Mouse (Mus musculus): ENCODE measurements around the gene Rbm47.
"Not testable (repeated sequence)": the region's sequence is repeated elsewhere in the genome, so short reads cannot be mapped to it uniquely, and the experiment has no call there.

Rbm47 gene

DNA sequence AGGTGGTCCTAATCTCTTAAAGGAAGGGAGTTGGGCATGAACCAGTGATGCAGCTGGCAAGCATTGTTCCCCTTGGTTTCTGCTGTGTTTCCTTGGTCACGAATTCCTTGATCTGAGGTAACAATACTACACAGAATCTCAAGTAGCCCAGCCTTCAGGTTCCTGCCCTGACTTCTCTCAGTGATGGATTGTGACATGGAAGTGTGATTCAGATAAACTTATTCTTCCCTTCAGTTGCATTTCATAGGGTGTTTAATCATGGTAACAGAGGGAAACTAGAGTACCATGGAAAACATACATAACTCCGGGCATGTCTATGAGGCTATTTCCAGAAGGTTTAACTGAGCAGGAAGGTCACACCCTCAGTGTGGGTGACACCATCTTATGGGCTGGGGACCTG lies at the start of gene Rbm47:
TSS of gene Rbm47 (minus strand) at position 101 of the 400 bp plus-strand sequence.
- DNase-seq, result no peak

DNA sequence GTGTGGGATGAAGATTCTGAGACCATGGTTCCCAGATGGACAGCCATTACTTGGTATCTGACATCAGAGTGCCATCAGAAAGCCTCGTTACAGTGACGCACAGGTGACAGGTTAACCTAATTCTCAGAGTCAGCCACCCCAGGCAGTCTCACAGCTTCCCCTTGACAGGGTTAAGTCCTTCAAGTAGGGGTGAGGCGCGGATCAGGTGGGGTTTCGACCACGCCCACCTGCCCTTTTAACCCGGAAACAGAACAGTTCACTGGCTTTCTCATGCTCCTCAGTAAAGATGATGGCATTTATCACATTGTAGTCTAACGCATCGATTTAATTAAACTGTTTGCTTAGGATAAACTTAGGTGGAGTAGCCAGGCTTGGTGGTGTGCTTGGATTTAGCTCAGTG lies 47.7 kb upstream of the Rbm47 start:
- DNase-seq, result no peak

DNA sequence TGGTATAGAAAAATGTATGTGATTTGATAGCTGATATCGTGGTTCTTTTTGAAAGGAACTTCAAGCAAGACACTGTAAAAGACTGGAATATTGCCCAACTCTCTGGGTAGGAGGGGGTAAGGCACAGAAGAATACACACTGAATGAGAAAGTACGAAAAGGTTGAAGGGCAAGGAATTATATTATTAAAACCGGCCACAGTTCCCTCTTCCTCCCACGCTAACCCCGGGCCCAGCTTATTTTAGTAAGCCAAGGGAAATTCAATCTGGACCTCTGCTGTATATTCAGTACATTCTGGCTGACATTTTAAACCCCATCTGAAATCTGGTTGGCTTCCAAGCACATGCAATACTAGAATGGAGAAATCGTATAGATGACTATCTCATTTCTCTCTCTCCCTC lies 46.8 kb upstream of the Rbm47 start:
- no peak for DNase-seq

DNA sequence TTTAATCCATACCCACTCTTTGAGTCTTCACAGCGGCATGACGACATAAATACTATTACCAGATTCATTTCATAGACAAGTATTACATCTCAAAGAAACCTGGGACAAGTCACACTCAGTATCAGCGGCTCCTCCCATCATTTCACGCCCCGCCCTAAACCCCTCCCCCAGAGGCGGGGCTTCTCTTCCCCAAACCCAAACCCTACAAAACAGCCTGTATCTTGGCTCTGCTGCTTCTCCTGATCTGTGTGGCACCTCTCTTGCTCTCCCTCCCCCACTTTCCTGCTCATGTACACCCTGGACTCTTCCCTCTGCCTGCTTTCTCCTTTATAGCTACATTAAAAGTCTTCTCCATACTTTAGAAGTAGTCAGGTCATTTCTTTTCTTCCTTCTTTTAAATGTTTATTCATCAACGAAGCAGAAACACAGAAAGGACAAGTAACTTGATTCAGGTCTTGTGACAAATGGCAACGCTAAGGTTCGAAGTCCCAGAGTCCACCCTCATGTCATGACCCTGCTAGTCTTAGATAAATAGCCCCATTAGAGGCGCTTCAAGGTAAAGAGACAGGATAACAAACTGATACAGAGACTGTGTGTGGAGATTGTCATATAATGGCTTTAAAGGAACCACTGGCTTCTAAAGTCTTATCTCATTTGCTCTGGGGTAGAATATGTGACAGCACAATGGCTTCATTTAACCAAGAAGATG lies 42.8 kb upstream of the Rbm47 start:
- peak; percentile 43 for DNase-seq

DNA sequence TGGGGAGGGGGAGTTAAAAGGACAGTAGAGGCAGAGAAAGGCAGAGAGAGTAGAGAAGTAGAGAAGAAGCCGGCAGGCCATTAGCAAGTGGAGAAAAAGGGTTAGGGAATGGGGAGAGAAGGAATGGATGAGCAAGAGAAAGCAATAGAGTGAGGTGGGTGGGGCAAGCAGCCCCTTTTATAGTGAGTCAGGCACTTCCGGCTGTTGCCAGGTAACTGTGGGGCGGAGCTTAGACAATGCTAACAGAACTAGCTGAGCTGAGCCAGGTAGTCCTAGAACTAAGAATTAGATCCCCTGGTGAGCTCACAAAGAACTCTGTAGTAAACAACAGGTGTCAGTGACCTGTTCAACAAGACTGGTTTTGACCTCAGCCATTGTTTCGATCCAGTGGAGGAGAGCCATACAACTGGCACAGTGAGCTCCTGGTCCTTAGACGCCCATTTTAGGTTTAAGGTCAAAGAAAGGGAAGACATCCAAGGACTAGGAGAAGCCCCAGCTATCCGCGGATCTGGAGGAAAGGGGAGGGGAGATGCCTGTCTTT lies 41.5 kb upstream of the Rbm47 start:
- no peak for DNase-seq

DNA sequence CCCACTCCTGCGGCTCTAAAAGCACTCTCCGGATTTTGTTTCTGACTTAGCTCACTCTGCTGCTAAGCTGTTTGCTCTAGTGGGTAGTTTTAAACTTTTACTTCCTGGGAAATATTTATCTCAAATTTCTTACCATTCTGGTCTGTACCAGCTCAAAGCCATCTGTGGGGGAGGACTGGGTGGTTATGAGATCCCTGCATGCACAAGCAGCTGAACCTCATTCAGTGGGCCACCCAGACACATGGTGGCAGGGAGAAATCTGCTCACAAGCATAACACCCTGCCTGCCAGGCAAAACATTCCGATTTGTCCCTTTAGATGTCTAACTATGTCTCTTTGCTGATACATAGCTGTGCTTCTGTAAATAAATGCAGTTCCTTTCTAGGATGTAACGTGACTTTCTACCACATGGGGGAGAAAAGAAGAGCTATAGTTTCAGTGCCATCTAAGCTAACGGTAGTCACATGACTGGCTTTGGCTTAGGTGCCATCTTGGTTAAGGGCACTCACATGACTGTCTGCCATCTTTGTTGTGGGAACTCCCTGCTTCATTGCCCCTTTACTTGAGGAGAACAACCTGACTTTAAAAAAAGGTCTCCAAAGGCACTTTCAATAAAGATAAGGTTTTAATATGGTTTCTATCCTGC lies 36.7 kb upstream of the Rbm47 start:
- no peak for DNase-seq

DNA sequence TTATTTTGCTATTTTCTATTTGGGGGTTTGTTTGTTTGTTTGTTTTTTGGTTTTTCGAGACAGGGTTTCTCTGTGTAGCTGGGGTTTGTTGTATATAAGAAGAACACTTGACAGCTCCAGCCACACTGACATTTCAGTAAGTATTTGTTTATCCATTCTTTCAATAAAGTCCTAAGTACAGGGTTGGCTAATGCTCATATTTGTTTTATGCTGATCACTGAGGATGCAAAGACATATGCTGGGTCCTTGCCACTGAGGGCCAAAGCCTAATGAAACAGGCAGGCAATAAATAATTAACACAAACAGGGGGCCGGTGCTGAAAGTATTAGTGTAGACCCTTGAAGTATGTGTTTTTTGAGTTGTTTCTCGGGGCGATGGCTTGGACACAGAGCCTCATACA lies 32.0 kb upstream of the Rbm47 start:
- DNase-seq, result no peak

DNA sequence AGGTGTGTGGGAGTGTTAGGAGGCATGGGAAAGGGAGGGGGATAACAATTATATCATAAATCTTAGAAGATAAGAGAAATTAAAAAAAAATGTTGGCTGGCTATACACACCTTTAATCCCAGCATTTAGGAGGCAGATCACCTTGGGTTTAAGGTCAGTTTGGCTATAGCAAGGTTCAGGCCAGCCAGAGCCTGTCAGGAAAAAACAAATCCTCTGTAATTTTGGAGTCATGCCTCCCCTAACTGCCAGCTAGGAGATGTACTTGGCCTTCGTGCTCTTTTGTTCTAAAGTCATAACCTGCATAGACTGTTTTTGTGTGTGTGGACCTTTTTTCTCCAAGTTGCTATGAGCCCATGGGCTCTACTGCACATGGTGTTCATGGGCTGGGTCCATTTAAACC lies 30.5 kb upstream of the Rbm47 start:
- no peak for DNase-seq

DNA sequence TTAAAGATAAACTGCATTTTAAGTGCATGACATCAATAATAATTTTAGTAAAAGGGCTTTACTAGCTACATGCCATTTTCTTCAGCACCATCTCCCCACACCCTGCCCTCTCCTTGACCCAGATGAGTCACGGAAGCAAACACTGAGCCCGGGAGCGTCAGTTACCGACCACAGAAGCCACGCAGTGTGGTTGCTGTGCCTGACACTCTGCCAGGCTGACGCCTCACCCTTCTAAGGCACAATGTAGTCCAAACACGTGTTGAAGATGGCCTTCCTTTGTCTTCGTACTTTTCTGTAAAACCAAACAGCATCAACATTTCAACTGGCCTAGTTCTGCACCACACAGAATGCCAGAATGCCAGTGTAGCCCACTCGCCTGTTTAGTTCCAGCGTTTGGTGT lies 27.1 kb upstream of the Rbm47 start:
- no peak for DNase-seq

DNA sequence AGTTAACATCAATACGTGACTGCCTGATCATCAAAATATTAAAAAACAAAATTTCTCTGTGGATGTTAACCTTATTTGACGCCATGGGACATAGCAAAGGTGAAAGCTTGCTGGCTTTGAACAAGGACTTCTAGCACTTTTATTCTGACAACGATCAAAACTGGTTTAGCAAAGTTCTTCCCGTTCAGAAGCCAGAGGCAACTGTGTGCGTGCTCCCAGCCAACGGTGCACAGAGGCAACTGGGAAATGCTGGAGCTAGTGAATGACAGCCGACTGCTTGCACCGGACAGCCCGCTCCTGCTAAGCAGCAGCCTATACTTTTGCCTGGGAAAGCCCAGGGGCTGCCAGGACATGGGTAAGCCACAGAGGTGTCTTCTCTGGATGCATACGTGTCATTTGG lies 22.4 kb upstream of the Rbm47 start:
- DNase-seq, result no peak

DNA sequence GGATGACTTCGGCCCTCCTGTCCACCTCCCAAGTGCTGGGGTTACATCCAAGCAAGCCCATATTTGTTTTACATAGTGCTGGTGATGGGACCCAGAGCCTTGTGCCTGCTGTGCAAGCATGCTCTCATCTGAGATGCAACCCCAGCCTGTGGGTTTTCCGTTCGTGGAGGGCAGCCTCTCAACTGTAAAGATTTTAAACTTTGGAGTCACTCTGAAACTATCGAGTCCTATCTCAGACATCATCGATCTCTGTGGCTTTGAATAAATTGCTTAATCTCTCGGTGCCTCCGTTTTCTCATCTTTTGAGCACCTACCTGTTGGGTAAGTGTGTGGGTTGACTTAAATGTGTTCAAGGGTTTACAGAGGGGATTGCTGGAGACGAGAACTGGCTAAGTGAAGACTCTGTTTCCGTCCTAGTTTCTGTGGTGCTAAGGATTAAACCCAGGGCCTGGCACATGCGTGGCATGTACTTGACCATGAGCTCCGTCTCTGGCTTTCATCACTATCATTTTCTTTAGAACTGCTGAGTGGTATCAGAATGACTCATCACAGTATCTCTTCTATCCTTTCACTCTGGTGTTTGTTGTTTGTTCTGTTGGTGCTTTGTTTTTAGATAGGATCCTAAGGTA lies 20.4 kb upstream of the Rbm47 start:
- no peak for DNase-seq

DNA sequence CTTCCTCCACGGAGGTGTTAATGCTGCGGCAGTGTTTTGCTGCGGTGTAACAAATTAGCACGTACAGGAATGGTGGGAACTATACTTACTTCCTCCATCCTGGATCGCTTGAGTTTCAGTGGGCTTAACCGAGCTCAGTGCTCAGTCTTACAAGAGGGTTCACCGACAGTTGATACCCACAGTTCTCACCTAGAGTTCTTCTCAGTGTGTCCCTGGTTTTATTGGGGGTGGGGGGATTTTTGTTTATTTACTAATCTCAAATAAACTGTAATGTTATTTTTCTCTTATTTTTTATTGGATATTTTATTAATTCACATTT lies 18.2 kb upstream of the Rbm47 start:
- no peak for DNase-seq

DNA sequence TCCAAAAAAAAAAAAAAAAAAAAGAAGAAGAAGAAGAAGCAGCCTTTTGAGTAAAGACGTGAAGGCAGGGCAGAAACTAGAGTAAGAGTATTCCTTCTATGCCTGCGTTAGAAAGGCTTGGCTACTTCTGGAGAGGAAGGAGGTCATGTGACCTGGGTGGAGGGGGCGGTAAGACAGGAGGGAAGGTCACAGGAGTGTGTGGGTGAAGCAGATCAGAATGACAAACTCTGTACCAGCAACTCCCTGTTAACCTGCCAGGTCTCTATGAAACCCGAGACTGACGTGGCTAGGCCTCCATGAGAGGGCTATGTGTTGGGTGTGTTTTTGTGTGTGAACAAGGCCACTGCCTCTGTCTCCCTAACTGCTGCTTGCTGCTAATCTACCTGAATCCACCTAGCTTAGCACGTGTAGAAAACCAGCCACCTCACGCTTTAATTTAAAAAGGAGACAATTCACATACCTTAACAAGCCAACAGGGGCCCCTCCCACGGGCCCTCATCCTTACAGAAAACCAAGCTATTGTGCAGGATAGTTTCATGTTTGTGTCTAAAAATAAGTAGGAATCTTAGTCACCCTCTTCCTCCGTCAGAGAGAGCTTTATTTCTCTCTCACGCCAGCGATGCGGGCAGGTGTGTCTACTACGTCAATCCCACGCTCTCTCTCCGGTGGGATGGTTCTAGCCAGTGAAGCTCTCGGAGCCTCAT lies 17.7 kb upstream of the Rbm47 start:
- no peak for DNase-seq

DNA sequence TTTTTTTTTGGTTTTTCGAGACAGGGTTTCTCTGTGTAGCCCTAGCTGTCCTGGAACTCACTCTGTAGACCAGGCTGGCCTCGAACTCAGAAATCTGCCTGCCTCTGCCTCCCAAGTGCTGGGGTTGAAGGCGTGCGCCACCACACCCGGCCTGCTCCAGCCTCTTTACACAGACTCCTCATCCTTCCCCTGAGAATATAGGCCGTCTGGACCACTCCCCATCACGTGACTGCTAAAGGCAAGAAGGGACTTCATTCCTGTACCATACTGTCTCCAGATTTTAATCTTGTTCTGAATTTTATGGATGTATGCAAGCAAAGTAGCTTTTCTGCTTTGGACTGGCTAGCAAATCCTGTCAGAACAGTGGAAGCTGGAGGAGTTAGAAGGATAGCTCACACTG lies 15.7 kb upstream of the Rbm47 start:
- not testable (repeated sequence) for DNase-seq

GRCm38 (mm10) chr5:66182156-66182555 lies 9.2 kb upstream of the Rbm47 start:
- peak; percentile 36 for DNase-seq

DNA sequence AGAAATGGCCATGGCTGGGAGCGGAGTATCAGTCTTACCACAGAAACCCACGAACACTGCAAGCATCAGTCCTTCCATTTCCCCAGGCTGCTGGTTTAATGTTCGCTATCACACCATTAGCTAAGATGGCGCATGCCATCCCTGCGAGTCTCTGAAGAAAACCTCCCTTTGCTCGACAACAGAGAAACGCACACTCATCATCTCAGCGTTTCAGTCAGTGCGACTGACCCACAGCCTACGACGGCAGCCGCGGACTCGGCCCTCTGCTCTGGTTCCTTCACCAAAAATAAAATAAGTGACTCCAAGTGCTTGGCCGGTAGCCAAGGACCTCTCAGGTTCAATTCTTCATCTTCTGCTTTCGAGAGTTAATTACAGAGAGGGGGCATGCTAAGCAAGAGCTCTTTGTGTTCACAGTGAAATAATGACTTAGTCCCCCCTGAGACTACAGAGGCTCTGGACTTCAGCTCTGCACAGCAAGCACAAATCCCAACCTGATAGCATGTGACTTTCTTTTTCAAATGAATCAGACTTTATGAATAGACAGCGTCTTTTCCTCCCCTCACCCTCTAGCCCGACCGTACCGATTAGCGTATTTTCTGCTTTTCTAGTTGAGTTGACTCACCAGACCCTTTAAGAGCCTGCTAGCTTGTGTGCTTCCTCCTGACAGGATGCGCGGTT lies 1.4 kb upstream of the Rbm47 start:
- no peak for DNase-seq

DNA sequence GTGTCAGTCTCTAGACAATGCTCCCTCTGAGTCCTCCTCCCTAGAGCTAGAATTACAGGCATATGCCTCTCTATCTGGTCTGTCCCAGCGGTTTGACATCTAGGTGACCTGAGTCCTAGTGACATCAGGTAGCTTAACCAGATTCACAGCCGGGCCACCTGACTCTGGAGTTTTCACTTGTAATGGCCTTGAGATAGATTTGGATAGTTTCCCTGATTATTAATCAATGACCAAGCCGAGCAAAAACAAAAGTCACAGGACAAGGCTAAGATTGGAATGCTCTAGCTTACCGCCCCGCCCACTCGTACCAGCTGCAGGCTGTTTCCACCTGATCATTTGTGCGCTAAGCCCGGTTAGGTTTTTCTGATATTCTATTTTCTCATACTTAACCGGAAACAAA lies 2.3 kb downstream of the Rbm47 start:
- peak; percentile 74 for DNase-seq

DNA sequence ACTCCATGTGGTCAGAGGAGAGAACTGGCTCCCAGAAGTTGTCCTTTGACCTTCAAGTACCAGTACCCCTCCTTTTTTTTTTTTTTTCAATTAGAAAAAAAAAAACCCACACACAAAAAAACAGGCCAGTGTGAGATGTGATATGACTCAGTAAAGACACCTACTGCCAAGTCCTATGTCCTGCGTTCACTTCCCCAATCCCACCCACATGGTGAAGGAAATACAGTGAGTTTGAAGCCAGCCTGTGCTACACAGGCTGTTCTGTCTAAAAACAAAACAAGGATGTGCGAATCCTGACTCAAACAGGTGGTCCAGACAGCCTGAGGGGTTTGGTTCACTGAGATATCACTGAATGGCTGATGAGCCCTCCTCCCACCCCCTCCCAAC lies 3.8 kb downstream of the Rbm47 start:
- DNase-seq, result no peak

- DNase-seq, result no peak
Observed at GRCm38 (mm10) chr5:66168462-66169098, 4.3 kb downstream of the Rbm47 start.

GRCm38 (mm10) chr5:66166931-66167330 lies 6.0 kb downstream of the Rbm47 start:
- no peak for DNase-seq

DNA sequence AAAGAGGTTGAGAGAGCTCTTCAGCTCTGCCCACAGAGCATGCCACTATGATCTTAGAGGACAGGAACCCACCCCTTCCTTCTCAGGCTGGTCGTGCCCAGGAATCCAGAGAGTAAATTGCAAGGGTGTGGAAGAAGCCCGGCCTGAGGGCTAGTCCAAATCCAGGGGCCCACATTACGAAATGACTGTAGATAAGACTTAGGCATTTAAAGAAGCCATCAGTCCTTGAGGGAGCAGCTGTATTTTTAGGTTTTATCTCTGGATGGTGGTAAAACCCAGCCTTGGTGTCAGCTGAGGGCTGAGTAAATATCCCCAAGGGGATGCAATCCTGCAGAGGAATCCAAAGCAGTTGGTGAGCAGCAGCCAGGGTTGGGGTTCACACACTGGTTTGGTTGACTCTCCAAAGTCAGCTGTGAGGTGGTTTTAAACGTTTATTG lies 6.7 kb downstream of the Rbm47 start:
- DNase-seq, result no peak

DNA sequence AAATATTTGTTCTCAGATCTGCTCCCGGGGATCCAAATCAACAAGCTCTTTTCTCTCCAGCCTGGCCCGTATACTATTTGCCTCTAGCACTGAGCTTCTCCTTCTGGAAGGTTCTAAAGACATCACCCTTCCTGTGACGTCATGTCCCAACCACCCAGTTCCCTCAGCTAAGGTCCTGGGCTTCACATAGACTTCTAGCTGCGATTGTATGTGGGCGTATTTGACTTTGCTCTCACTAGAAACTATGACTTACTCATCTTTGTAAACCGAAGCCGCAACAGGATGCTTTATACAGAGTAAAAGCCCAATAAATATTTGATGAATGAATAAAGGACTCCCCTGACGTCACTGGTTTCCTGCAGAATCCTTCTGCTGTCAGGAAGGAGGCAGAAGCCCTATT lies 7.2 kb downstream of the Rbm47 start:
- no peak for DNase-seq

Measured in kidney, adult 9 months (tissue).